Mouse (Mus musculus) embryonic facial prominence, embryonic 14.5 days (tissue): ENCODE measurements at regions not wholly inside any gene's neighbourhood (a gene's known extent, or its start where the extent isn't known, plus 50 kb on each side); places are given as distances from the start of the nearest gene placed in this dataset.
"Not testable (repeated sequence)": the region's sequence is repeated elsewhere in the genome, so short reads cannot be mapped to it uniquely, and the experiment has no call there.

ENCODE experiments used
- ATAC-seq: fragments of 200-750 bp; cut with Nextera tagmentation; 2 replicates; pipeline ENCODE4 v1.8.0; 2017; ENCODE audit warnings: low read depth, moderate number of reproducible peaks, moderate TSS enrichment
- DNase-seq: peaks from one replicate; pipeline ENCODE4 v3.0.0-alpha.2; 2015; ENCODE audit warnings: low spot score
- H3K27ac ChIP-seq: fragments of 300-500 bp; sonication (generic); replicated peaks from 2 replicates; pipeline ENCODE4 v1.5.1; 2014; ENCODE audit warnings: low read depth, mild to moderate bottlenecking, low read length, moderate library complexity
- H3K27me3 ChIP-seq: fragments of 300-500 bp; sonication (generic); replicated peaks from 2 replicates; pipeline ENCODE4 v1.6.1; 2014; ENCODE audit warnings: low read length; ENCODE audit not compliant: control insufficient read depth, insufficient read depth
- H3K36me3 ChIP-seq: fragments of 300-500 bp; sonication (generic); 2 replicates; pipeline ENCODE4 v1.6.1; 2014; ENCODE audit warnings: low read length, mixed read lengths; ENCODE audit not compliant: control insufficient read depth, insufficient read depth
- H3K4me1 ChIP-seq: fragments of 300-500 bp; sonication (generic); 2 replicates; pipeline ENCODE4 v1.6.1; 2014; ENCODE audit warnings: antibody characterized with exemption, low read length; ENCODE audit not compliant: control insufficient read depth, insufficient read depth
- H3K4me2 ChIP-seq: fragments of 300-500 bp; sonication (generic); 2 replicates; pipeline ENCODE4 v1.6.1; 2014; ENCODE audit warnings: low read depth, mild to moderate bottlenecking, low read length, moderate library complexity, mixed read lengths
- H3K4me3 ChIP-seq: fragments of 300-500 bp; sonication (generic); 2 replicates; pipeline ENCODE4 v1.5.1; 2014; ENCODE audit warnings: low read depth, mild to moderate bottlenecking, low read length
- H3K9ac ChIP-seq: fragments of 300-500 bp; sonication (generic); 2 replicates; pipeline ENCODE4 v1.6.1; 2014; ENCODE audit warnings: low read depth, mild to moderate bottlenecking, low read length, moderate library complexity, mixed read lengths
- H3K9me3 ChIP-seq: fragments of 300-500 bp; sonication (generic); 2 replicates; pipeline ENCODE4 v1.6.1; 2016; ENCODE audit warnings: low read length; ENCODE audit not compliant: control insufficient read depth
- WGBS: fragments of 180-500 bp; shearing (Covaris S2); extraction: QIAGEN DNeasy Blood & Tissue Kit; methylation state at CpG from one replicate; pipeline ENCODE4 v1.1.7; 2014; 5-methylcytosine and 5-hydroxymethylcytosine counted together

DNA sequence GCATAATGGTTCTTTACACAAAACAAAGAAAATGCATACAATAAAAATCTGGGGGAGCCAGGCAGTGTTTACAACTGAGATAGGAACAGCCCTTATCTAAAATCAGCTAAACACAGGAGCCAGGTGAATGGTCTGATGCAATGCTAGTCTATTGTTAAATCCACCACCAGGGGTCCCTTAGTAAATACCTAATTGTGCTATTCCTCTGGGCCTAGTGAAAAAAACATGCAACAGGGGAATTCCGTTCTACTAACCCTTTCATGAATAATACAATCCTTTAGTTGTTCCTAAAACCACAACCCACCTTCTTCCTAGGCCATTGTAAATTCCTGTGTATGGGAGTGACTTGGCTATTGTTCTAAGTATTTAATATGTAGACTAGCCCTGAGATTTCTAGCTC is 1486.2 kb downstream of the Zfp704 start:
- WGBS, result 56% methylated on average over 1 of the region's 1 CpGs
- not testable (repeated sequence) for H3K27ac ChIP-seq, H3K4me2 ChIP-seq

DNA sequence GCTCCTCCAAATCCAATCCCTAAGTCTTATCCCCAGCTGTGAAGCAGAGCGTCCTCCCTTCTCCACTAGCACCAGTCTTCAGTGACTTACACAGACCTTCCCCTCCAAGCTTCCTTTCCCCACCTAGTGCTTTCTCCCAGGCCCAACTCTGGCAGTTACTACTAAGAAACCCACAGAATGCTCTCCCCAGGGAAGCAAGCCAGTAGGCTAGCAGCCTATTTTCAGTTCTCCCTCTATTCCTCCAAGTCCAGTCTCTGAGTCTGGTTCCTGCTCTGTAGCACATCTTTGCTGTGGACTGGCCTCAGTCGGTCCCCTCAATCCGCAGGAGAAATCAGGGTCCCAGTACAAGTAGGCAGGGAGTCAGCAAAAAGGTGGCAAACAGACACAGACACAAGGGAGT is 1486.7 kb downstream of the Zfp704 start:
- H3K9ac ChIP-seq, result no peak overlapping the region
- no peaks in the 10 kb centered on the region for H3K4me1 ChIP-seq
- DNase-seq (no peak), ATAC-seq (no peak)
- no peak overlapping the region for H3K4me3 ChIP-seq
- no peaks in the 10 kb centered on the region for H3K27me3 ChIP-seq
- H3K4me2 ChIP-seq, result no peak overlapping the region
- no peak overlapping the region for H3K27ac ChIP-seq
- H3K9me3 ChIP-seq, result no peaks in the 10 kb centered on the region
- 62% methylated on average over 3 of the region's 3 CpGs for WGBS
- no peaks in the 10 kb centered on the region for H3K36me3 ChIP-seq

More for the DNA sequence above, 1486.2 kb downstream of the Zfp704 start:
- H3K36me3 ChIP-seq, DNase-seq, H3K4me3 ChIP-seq, H3K27me3 ChIP-seq, H3K4me1 ChIP-seq, H3K9me3 ChIP-seq, H3K9ac ChIP-seq, ATAC-seq: not testable (repeated sequence)

DNA sequence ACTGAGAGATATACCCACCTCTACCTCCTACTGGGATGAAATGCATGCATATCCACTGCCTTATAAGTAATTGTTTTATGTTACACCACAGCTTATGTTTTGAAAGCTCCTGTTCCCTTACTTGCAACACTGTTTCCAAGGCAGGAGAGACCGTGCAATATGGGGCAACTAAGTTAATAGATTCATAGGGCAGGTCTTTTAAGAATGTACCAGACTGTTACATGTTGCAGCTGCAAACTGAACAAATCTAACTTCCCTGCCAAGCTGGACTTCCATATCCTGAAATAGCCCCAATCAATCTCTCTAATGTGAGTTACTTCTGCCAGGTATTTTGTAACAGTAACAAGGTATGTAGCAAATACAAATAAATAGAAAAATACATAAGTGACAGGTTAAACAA is 1478.0 kb upstream of the 1700008P02Rik start:
- H3K27ac ChIP-seq, result no peak overlapping the region
- H3K4me2 ChIP-seq, result no peak overlapping the region
- DNase-seq (no peak), ATAC-seq (no peak)
- no peak overlapping the region for H3K4me3 ChIP-seq
- H3K9me3 ChIP-seq, result no peaks in the 10 kb centered on the region
- H3K27me3 ChIP-seq, result no peaks in the 10 kb centered on the region
- WGBS, result 76% methylated on average over 1 of the region's 1 CpGs
- no peaks in the 10 kb centered on the region for H3K4me1 ChIP-seq
- no peaks in the 10 kb centered on the region for H3K36me3 ChIP-seq
- no peak overlapping the region for H3K9ac ChIP-seq

DNA sequence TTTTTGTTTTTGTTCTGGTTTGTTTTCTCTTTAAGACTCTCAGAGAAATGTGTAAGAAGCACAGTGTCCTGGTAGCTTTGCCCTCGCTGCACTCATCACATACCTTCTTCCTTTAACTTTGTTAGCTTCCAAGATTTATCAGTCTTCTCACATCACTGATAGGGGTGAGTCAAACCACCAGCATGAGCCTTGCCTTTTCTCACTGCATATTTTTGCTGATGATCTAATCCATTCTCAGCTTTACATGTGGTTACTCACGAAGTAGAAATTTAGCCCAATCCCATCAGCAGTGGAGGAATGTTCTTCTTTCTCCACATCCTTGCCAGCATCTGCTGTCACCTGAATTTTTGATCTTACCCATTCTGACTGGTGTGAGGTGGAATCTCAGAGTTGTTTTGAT is 1464.5 kb upstream of the 1700008P02Rik start:
- DNase-seq (no peak), ATAC-seq (no peak)
- H3K4me1 ChIP-seq, result no peaks in the 10 kb centered on the region
- H3K27me3 ChIP-seq, result no peaks in the 10 kb centered on the region
- H3K36me3 ChIP-seq, result no peaks in the 10 kb centered on the region
- 68% methylated on average over 2 of the region's 2 CpGs for WGBS
- H3K4me3 ChIP-seq, result no peak overlapping the region
- H3K27ac ChIP-seq, result no peak overlapping the region
- no peak overlapping the region for H3K9ac ChIP-seq
- no peaks in the 10 kb centered on the region for H3K9me3 ChIP-seq
- H3K4me2 ChIP-seq, result no peak overlapping the region

DNA sequence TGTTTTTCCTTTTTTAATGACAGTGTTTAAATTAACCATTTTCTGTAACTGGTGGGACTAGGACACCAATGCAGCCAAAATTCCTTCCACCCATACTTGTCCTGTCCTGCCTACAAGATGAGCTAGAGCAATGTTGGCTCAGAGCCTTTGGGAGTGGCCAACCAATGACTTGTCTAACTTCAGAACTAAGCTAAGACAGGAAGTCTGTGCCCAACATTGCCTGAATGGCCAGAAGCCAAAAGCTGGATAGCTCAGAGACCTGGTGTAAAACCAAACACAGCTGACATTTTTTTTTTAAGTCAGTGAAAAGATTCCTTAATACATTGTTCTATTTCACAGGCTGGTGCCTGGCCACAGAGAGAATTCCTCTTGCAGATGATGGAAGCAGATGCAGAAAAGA is 1433.5 kb upstream of the 1700008P02Rik start:
- peak; percentile 72 for DNase-seq
- no peak overlapping the region for H3K27ac ChIP-seq

DNA sequence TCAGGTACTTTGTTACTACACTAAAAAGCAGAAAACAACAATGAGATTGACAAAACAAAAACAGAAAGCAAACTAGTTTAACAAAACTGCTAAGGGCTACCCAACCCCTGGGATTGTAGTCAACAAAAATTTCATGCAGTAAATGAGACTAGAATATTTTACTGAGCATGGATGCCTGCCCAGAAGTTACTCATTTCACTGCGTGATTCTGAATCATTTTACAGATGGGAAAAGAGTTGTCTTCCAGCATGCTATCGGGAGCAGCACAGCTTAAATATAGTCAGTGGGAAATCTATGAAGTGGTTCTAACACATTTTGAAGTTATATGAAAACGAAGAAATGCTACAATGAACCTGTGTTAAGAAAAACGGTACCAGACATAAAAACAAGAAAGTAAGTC is 1430.9 kb upstream of the 1700008P02Rik start:
- H3K4me2 ChIP-seq, result no peak overlapping the region
- H3K27me3 ChIP-seq, result no peaks in the 10 kb centered on the region
- H3K27ac ChIP-seq, result no peak overlapping the region
- no peaks in the 10 kb centered on the region for H3K36me3 ChIP-seq
- ATAC-seq, result no peak
- no peaks in the 10 kb centered on the region for H3K4me1 ChIP-seq
- no peak overlapping the region for H3K4me3 ChIP-seq
- no peak overlapping the region for H3K9ac ChIP-seq
- WGBS, result 79% methylated on average over 4 of the region's 4 CpGs
- no peaks in the 10 kb centered on the region for H3K9me3 ChIP-seq
- DNase-seq, result no peak

More for the DNA sequence above, 1433.5 kb upstream of the 1700008P02Rik start:
- H3K4me3 ChIP-seq, result no peak overlapping the region
- H3K27me3 ChIP-seq, result no peaks in the 10 kb centered on the region
- H3K9ac ChIP-seq, result no peak overlapping the region
- no peaks in the 10 kb centered on the region for H3K4me1 ChIP-seq
- H3K36me3 ChIP-seq, result no peaks in the 10 kb centered on the region
- no peaks in the 10 kb centered on the region for H3K9me3 ChIP-seq
- no peak overlapping the region for H3K4me2 ChIP-seq
- ATAC-seq, result no peak

DNA sequence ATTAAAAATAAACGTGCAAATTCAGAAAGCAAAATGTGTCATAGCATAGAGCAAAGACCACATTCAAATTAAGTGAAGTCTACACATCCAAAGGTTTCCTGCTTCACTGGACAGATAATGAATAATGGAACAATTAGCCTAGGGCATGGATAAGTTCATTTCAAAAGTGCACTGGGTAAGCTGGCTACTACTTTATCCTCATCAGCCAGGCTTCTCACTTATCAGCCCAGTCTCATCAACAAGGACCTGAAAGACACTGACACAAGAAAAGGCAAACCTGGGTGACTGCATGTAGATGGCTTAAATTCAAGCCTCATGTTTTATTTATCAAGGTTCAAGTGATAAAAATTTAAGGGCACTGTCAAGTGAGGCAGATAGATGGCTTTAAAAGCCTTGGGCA is 1429.5 kb upstream of the 1700008P02Rik start:
- 68% methylated on average over 1 of the region's 1 CpGs for WGBS
- H3K4me3 ChIP-seq, result no peak overlapping the region
- no peak overlapping the region for H3K27ac ChIP-seq
- no peak overlapping the region for H3K4me2 ChIP-seq
- H3K4me1 ChIP-seq, result no peaks in the 10 kb centered on the region
- no peaks in the 10 kb centered on the region for H3K9me3 ChIP-seq
- no peak overlapping the region for H3K9ac ChIP-seq
- no peak for DNase-seq
- ATAC-seq, result no peak
- no peaks in the 10 kb centered on the region for H3K36me3 ChIP-seq
- no peaks in the 10 kb centered on the region for H3K27me3 ChIP-seq

DNA sequence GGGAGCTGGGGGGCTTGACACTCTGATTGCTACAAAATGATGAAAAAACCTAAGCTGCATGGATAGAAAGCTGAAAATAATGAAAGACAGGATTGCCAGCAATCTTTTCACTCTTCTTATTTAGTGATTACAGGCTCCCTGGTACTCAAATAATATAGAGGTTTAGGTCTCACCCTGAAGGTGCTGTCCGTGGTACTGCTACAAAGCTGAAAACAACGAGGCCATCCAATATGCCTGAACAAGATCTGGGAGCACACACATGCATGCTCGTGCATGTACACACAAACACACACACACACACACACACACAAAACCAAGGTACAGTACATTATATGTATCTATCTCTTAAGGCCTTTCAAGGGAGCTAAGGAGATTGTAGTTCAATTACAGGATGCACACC is 1426.1 kb upstream of the 1700008P02Rik start:
- no peak overlapping the region for H3K27ac ChIP-seq
- no peak overlapping the region for H3K9ac ChIP-seq
- peak; percentile 56 for DNase-seq
- H3K36me3 ChIP-seq, result no peaks in the 10 kb centered on the region
- H3K4me2 ChIP-seq, result no peak overlapping the region
- WGBS, result 33% methylated on average over 3 of the region's 3 CpGs
- ATAC-seq, result no peak
- no peaks in the 10 kb centered on the region for H3K4me1 ChIP-seq
- H3K27me3 ChIP-seq, result no peaks in the 10 kb centered on the region
- no peaks in the 10 kb centered on the region for H3K9me3 ChIP-seq
- no peak overlapping the region for H3K4me3 ChIP-seq

DNA sequence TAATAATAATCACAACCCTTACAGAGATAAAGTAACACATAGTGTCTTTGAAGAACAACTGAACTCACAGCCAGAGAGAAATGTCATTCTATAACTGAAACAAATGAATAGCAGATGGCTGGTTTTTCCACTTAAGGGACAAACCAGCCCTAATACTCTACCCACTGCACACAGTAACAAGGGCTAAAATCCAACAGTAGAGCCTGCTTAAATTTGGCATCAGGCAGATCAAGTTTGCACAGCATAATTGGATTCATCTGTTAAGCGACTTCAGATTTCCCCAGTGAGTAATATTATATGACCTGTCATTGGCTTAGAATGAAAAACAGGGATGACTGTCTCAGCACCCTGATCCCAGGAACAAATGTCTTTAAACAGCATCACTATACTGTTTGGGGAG is 1416.5 kb upstream of the 1700008P02Rik start:
- Histone ChIP-seq H3K9ac (no peak overlapping the region), H3K36me3 (no peaks in the 10 kb centered on the region), H3K4me2 (no peak overlapping the region), H3K4me3 (no peak overlapping the region), H3K9me3 (no peaks in the 10 kb centered on the region), H3K27me3 (no peaks in the 10 kb centered on the region; the same call in 1 of the 2 replicates), H3K27ac (no peak overlapping the region), H3K4me1 (peaks cover 6% of the 10 kb centered on the region; the same call in 1 of the 2 replicates)
- ATAC-seq, result peak; percentile 82
- DNase-seq, result peak; percentile 73
- 17% methylated on average over 1 of the region's 1 CpGs for WGBS
